Mouse (Mus musculus): ENCODE measurements around the gene Tmem116.
A peak's percentile ranks its signal among the peaks of the same experiment; 100 is the strongest.

Gene Tmem116

GRCm38 (mm10) chr5:121462967-121463366, 11.3 kb downstream of the Tmem116 start:
- DNase-seq (ENCODE audit: low read depth): no peak

GRCm38 (mm10) chr5:121463601-121464250, 12.0 kb downstream of the Tmem116 start:
- DNase-seq (ENCODE audit: low read depth): no peak

GRCm38 (mm10) chr5:121469566-121469965, 17.9 kb downstream of the Tmem116 start:
- DNase-seq (ENCODE audit: low read depth): no peak

GRCm38 (mm10) chr5:121472411-121472810, 20.7 kb downstream of the Tmem116 start:
- no peak for DNase-seq (ENCODE audit: low read depth)

GRCm38 (mm10) chr5:121474610-121475009, 22.9 kb downstream of the Tmem116 start:
- no peak for DNase-seq (ENCODE audit: low read depth)

GRCm38 (mm10) chr5:121476040-121476439, 24.3 kb downstream of the Tmem116 start:
- no peak for DNase-seq (ENCODE audit: low read depth)

GRCm38 (mm10) chr5:121477680-121478079, 26.0 kb downstream of the Tmem116 start:
- peak; percentile 80 for DNase-seq (ENCODE audit: low read depth)

GRCm38 (mm10) chr5:121484801-121485200, 33.1 kb downstream of the Tmem116 start:
- no peak for DNase-seq (ENCODE audit: low read depth)

GRCm38 (mm10) chr5:121493305-121493704, 41.6 kb downstream of the Tmem116 start:
- DNase-seq (ENCODE audit: low read depth): no peak

GRCm38 (mm10) chr5:121500719-121501118, 49.0 kb downstream of the Tmem116 start:
- peak; percentile 51 for DNase-seq (ENCODE audit: low read depth)

GRCm38 (mm10) chr5:121501424-121501996, 49.8 kb downstream of the Tmem116 start:
- DNase-seq (ENCODE audit: low read depth): peak; percentile 83

GRCm38 (mm10) chr5:121503231-121503630, 51.5 kb downstream of the Tmem116 start, which contains the start of gene Adam1b:
TSS of gene Adam1b (minus strand) at chr5:121503435.
- no peak for DNase-seq (ENCODE audit: low read depth)

- DNase-seq (ENCODE audit: low read depth): no peak
Measured at GRCm38 (mm10) chr5:121506846-121507245, 55.2 kb downstream of the Tmem116 start.

- DNase-seq (ENCODE audit: low read depth): no peak
Measured at GRCm38 (mm10) chr5:121510009-121510408, 58.3 kb downstream of the Tmem116 start.

GRCm38 (mm10) chr5:121518983-121519382, 67.3 kb downstream of the Tmem116 start:
- DNase-seq (ENCODE audit: low read depth): peak; percentile 54

- DNase-seq (ENCODE audit: low read depth): peak; percentile 77
Measured at GRCm38 (mm10) chr5:121519758-121520157, 68.1 kb downstream of the Tmem116 start.

- no peak for DNase-seq (ENCODE audit: low read depth)
Measured at GRCm38 (mm10) chr5:121525774-121526450, 74.2 kb downstream of the Tmem116 start.

GRCm38 (mm10) chr5:121526526-121526925, 74.8 kb downstream of the Tmem116 start:
- DNase-seq (ENCODE audit: low read depth): no peak

GRCm38 (mm10) chr5:121526961-121527360, 75.3 kb downstream of the Tmem116 start:
- peak; percentile 39 for DNase-seq (ENCODE audit: low read depth)

- DNase-seq (ENCODE audit: low read depth): peak; percentile 43
Measured at GRCm38 (mm10) chr5:121534521-121534920, 82.8 kb downstream of the Tmem116 start.

- DNase-seq (ENCODE audit: low read depth): no peak
Measured at GRCm38 (mm10) chr5:121535116-121535515, 83.4 kb downstream of the Tmem116 start.

GRCm38 (mm10) chr5:121536921-121537555, 85.3 kb downstream of the Tmem116 start:
- no peak for DNase-seq (ENCODE audit: low read depth)

GRCm38 (mm10) chr5:121537588-121537987, 85.9 kb downstream of the Tmem116 start:
- DNase-seq (ENCODE audit: low read depth): no peak

All from 416B (cell line).